Mouse (Mus musculus): Measurements from ENCODE around the gene Pram1.
"Not testable (repeated sequence)": the region's sequence is repeated elsewhere in the genome, so short reads cannot be mapped to it uniquely, and the experiment has no call there.

- TF ChIP-seq CTCF (IDR thresholded peaks at IDR 0.05; ENCODE audit: control insufficient read depth, insufficient read depth, insufficient replicate concordance, low read depth, low read length); POLR2A (IDR thresholded peaks at IDR 0.05; ENCODE audit: control insufficient read depth, low read depth, low read length): not testable (repeated sequence)
These were observed 24.1 kb upstream of the Pram1 start for GRCm38 (mm10) chr17:33613726-33614125.
